Mouse (Mus musculus): ENCODE results near the gene Car9. TPM values are rescaled to one million over a fixed set of nuclear protein-coding genes. Genes with fewer than 3 reads are reported as not detected.

The Car9 gene
- polyA plus RNA-seq, 1 experiment from 2014 or later, result 0.19 TPM

DNA sequence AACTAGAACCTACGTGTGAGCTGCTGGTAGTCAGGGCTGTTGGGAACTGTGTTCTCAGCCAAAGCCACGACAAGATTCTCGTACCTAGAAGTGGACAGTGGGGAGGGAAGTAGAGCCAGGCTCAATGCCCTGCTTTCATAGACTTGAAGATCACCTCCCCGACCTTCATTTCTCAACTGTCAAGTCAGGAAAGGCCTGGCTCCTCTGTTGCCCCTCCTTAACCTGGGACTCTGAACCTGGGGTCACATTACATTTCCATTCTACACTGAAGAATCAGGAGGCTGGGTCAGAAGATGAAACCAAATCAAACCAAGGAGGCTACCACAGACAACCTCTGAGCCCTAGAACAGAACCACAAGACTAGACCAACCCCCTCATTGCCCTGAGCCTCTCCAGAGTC is 8.8 kb upstream of the Car9 start:
- H3K27me3 ChIP-seq, result no peaks in the 10 kb centered on the region
- no peaks in the 10 kb centered on the region for H3K36me3 ChIP-seq
- no peak overlapping the region for H3K27ac ChIP-seq (replicated peaks)
- peak overlapping the region; percentile 49 for H3K4me3 ChIP-seq
- H3K4me1 ChIP-seq, result peaks cover 44% of the 10 kb centered on the region
- WGBS, result 79% methylated on average over 4 of the region's 4 CpGs
- no peak overlapping the region for H3K9ac ChIP-seq (replicated peaks)
- H3K9me3 ChIP-seq, result no peaks in the 10 kb centered on the region
- no peak for ATAC-seq (replicated peaks)
- peak overlapping the region; percentile 71 for H3K4me2 ChIP-seq (replicated peaks)

DNA sequence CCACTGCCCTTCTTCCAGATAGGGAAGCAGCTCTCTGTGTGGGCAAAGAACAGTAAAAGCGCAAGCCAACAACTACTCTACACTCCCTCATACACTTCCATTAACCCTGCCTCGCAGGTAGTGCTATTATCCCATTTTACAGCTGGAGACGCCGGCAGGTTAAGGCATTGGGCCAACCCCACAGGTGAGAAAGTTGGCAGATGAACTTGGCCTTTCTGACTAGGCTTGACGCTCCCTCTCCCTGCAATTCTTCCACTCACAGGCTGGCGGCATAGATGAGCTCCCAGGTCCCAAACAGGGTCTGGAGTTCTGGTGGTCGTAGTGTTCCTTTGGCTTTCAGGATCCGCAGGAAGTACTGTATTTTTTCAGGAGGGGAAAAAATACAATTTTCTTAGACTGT is 7.8 kb upstream of the Car9 start:
- peak; percentile 20; the same call in 1 of the 2 replicates for ATAC-seq (replicated peaks)
- Histone ChIP-seq H3K4me1 (peaks cover 41% of the 10 kb centered on the region), H3K27ac (replicated peaks) (no peak overlapping the region), H3K27me3 (no peaks in the 10 kb centered on the region), H3K4me3 (peak overlapping the region; percentile 49), H3K9ac (replicated peaks) (peak overlapping the region; percentile 42), H3K9me3 (no peaks in the 10 kb centered on the region), H3K4me2 (replicated peaks) (peak overlapping the region; percentile 71), H3K36me3 (no peaks in the 10 kb centered on the region)
- WGBS, result 13% methylated on average over 8 of the region's 8 CpGs

DNA sequence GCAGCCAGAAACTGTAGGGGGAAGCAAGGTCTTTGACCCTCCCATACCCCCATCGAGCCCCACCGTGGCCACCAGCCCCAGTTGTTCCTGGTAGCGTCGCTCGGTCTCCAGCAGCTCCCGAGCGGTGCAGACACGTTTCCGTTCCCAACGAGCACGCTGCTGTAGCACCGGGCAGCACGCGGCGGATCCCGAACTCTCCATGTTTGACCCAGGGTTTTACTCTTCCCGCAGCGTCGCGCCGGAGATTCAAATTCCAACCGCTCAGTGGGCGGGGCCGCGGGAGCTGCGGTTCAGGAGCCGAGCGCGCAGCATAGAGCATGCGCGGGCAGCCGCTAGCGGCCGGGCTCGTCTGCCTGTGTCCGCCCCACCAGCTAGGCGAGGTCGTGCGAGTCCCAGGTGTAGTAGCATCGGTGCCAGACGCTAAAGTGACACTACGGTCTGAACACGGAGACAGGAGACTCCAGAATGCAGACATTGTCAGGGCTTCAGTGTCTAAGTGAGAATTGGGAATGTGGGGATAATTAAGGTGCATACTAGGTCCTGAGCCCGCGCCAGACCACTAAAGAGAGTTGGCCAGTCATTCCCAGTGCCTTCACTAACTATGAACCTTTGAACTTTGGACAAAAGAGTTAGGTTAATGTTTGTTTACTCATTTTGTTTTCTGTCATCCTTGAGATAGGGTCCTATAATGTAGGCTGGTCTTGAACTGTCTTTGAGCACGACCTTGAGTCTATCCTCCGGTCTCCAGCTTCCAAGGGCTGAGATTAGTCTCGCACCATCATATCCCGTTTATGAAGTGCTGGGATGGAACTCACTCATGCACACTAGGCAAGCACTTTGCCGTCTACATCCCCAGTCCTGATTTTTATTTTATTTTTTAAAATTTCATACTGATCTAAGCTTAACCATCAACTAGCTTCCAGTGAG is 7.1 kb upstream of the Car9 start, which contains the start of gene Arhgef39:
Gene Arhgef39, minus strand, starts transcription at position 289 of the 927 bp plus-strand sequence.
- no peaks in the 10 kb centered on the region for H3K27me3 ChIP-seq
- peak; percentile 83 for ATAC-seq (replicated peaks)
- H3K4me3 ChIP-seq, result peak within 1 kb of the TSS; percentile 49
- H3K36me3 ChIP-seq, result no peaks in the 10 kb centered on the region
- no peaks in the 10 kb centered on the region for H3K9me3 ChIP-seq
- H3K9ac ChIP-seq (replicated peaks), result peak within 1 kb of the TSS; percentile 42
- peak within 1 kb of the TSS; percentile 71 for H3K4me2 ChIP-seq (replicated peaks)
- WGBS, result 7% methylated on average over 50 of the region's 50 CpGs
- no peak within 1 kb of the TSS for H3K27ac ChIP-seq (replicated peaks)
- peaks cover 34% of the 10 kb centered on the region for H3K4me1 ChIP-seq

GRCm38 (mm10) chr4:43503041-43503440 is 3.7 kb upstream of the Car9 start:
- Histone ChIP-seq H3K27ac (replicated peaks) (no peak overlapping the region), H3K9me3 (no peaks in the 10 kb centered on the region), H3K9ac (replicated peaks) (no peak overlapping the region), H3K4me1 (peaks cover 30% of the 10 kb centered on the region), H3K36me3 (no peaks in the 10 kb centered on the region), H3K27me3 (peaks cover 12% of the 10 kb centered on the region; the same call in 1 of the 2 replicates), H3K4me3 (no peak overlapping the region), H3K4me2 (replicated peaks) (no peak overlapping the region)
- WGBS, result 70% methylated on average over 2 of the region's 2 CpGs
- no peak for ATAC-seq (replicated peaks)

DNA sequence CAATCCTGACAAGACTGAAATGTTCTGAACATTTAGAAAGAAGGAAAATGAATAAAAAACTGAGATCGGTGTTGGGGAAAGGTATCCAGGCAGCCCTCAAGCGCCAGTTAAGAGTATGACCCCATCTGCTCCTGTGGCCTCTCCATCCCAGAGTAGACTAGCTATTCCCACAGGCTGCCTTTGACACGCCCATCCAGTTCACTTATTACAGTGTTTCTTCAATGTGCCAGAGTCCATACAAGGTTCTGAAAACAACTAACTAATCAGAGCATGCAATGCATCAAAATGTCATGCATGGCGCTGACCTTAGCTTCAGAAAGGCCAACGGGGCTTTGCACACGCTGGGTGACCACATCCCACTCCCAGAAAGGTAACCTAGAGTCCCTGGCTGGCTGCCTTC is 3.3 kb upstream of the Car9 start:
- WGBS, result 87% methylated on average over 6 of the region's 6 CpGs
- Histone ChIP-seq H3K4me2 (replicated peaks) (no peak overlapping the region), H3K4me1 (peaks cover 30% of the 10 kb centered on the region), H3K27me3 (peaks cover 13% of the 10 kb centered on the region; the same call in 1 of the 2 replicates), H3K4me3 (no peak overlapping the region), H3K9ac (replicated peaks) (no peak overlapping the region), H3K27ac (replicated peaks) (no peak overlapping the region), H3K36me3 (no peaks in the 10 kb centered on the region), H3K9me3 (no peaks in the 10 kb centered on the region)
- no peak for ATAC-seq (replicated peaks)

DNA sequence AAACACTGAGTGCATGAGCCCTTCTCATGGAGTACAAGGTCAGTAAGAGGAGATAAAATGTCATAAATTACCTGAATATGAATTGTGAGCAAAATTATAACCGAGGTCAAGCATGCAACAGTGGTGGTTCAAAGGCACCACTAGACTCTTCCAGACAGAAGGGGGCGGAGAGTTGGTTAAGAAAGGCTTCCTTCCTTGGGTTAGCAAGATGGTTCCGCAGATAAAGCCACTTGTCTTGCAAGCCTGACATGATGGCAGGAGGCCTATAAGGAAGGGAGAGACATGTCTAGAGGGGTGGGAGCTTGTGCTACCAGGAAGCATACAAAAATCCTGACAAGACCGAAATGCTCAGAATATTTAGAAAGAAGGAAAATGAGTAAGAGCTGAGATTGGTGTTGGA is 2.5 kb upstream of the Car9 start:
- Histone ChIP-seq H3K4me2 (replicated peaks) (no peak overlapping the region), H3K9me3 (no peaks in the 10 kb centered on the region), H3K9ac (replicated peaks) (no peak overlapping the region), H3K4me1 (peaks cover 29% of the 10 kb centered on the region), H3K4me3 (no peak overlapping the region), H3K27me3 (peaks cover 15% of the 10 kb centered on the region; the same call in 1 of the 2 replicates), H3K27ac (replicated peaks) (no peak overlapping the region), H3K36me3 (no peaks in the 10 kb centered on the region)
- no peak for ATAC-seq (replicated peaks)
- 87% methylated on average over 4 of the region's 4 CpGs for WGBS

DNA sequence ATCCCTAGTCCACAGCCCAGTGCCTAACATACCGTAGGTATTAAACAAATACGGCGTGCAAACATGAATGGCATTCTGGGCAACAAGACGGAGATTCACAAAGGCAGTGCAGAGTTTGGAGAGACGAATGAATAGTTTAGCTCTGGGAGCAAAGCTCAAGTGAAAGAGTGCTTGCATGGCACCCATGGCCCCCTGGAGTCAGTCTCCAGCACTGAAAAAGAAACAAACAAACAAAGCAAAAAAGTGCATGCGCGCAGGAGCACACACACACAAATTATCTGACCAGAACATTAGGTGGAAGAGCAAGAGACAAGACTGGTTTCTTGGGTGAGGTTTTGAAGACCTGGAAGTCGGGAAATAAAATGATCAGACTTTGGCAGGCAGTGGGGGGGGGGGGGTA is 692 bp upstream of the Car9 start:
- Histone ChIP-seq H3K36me3 (no peaks in the 10 kb centered on the region), H3K27ac (replicated peaks) (no peak overlapping the region)

GRCm38 (mm10) chr4:43507938-43508665 is 1.3 kb downstream of the Car9 start:
- Histone ChIP-seq H3K27me3 (peaks cover 18% of the 10 kb centered on the region; the same call in 1 of the 2 replicates), H3K4me3 (peak overlapping the region; percentile 33), H3K27ac (replicated peaks) (no peak overlapping the region), H3K9me3 (no peaks in the 10 kb centered on the region), H3K9ac (replicated peaks) (no peak overlapping the region; the same call in 1 of the 2 replicates), H3K4me1 (peaks cover 23% of the 10 kb centered on the region), H3K36me3 (no peaks in the 10 kb centered on the region), H3K4me2 (replicated peaks) (peak overlapping the region; percentile 47)
- ATAC-seq (replicated peaks), result 0 out of 2 replicates have a peak, but pooled peaks have one; percentile 29
- WGBS, result 14% methylated on average over 22 of the region's 22 CpGs

More for the DNA sequence above, 692 bp upstream of the Car9 start:
- Histone ChIP-seq H3K4me1 (peaks cover 23% of the 10 kb centered on the region), H3K27me3 (peaks cover 18% of the 10 kb centered on the region; the same call in 1 of the 2 replicates), H3K9ac (replicated peaks) (no peak overlapping the region), H3K9me3 (no peaks in the 10 kb centered on the region), H3K4me3 (no peak overlapping the region), H3K4me2 (replicated peaks) (no peak overlapping the region)
- ATAC-seq (replicated peaks), result no peak
- WGBS, result 53% methylated on average over 8 of the region's 8 CpGs

- Histone ChIP-seq H3K27ac (replicated peaks) (no peak overlapping the region), H3K9ac (replicated peaks) (no peak overlapping the region; the same call in 1 of the 2 replicates), H3K4me1 (peaks cover 23% of the 10 kb centered on the region), H3K27me3 (peaks cover 18% of the 10 kb centered on the region; the same call in 1 of the 2 replicates), H3K36me3 (no peaks in the 10 kb centered on the region), H3K9me3 (no peaks in the 10 kb centered on the region), H3K4me2 (replicated peaks) (peak overlapping the region; percentile 47), H3K4me3 (peak overlapping the region; percentile 33)
- 0 out of 2 replicates have a peak, but pooled peaks have one; percentile 29 for ATAC-seq (replicated peaks)
- 9% methylated on average over 13 of the region's 13 CpGs for WGBS
Measured at GRCm38 (mm10) chr4:43508666-43508997, 1.9 kb downstream of the Car9 start.

GRCm38 (mm10) chr4:43509109-43509508 is 2.3 kb downstream of the Car9 start:
- no peak overlapping the region for H3K27ac ChIP-seq (replicated peaks)
- no peaks in the 10 kb centered on the region for H3K9me3 ChIP-seq
- H3K4me3 ChIP-seq, result peak overlapping the region; percentile 33; the same call in 1 of the 2 replicates
- no peaks in the 10 kb centered on the region for H3K36me3 ChIP-seq
- peaks cover 23% of the 10 kb centered on the region for H3K4me1 ChIP-seq
- peak overlapping the region; percentile 47; the same call in 1 of the 2 replicates for H3K4me2 ChIP-seq (replicated peaks)
- no peak overlapping the region for H3K9ac ChIP-seq (replicated peaks)
- peaks cover 18% of the 10 kb centered on the region; the same call in 1 of the 2 replicates for H3K27me3 ChIP-seq
- no peak for ATAC-seq (replicated peaks)
- WGBS, result 14% methylated on average over 9 of the region's 9 CpGs

DNA sequence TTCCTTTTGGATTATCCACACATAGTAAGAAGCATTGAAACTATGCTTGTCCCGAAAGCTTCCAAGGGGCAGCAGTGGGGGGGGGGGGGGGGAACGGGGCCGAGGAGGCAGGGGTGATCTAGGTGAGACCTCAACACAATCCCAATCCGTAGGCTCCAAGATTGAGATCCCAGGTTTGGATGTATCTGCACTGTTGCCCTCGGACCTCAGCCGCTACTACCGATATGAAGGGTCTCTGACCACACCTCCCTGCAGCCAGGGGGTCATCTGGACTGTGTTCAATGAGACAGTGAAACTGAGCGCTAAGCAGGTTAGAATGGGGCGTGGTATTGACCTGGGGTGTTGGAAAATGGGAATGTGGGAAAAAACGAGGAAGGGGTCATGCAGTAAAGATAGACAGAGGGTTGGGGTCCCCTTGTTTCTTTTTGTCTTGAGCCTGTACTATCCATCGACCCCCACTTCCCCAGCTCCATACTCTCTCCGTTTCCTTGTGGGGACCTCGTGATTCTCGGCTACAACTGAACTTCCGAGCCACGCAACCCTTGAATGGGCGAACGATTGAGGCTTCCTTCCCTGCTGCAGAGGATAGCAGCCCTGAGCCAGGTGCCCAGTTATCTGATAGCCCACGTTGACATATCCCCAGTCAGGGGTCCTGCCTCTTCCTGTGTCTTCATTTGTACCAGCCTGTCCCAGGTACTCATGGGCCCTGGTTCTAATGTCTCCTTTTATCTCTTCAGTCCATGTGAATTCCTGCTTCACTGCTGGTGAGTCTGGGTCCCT is 5.1 kb downstream of the Car9 start:
- Histone ChIP-seq H3K27me3 (peaks cover 17% of the 10 kb centered on the region; the same call in 1 of the 2 replicates), H3K4me3 (no peak overlapping the region), H3K36me3 (no peaks in the 10 kb centered on the region), H3K9ac (replicated peaks) (no peak overlapping the region), H3K9me3 (no peaks in the 10 kb centered on the region), H3K27ac (replicated peaks) (no peak overlapping the region), H3K4me2 (replicated peaks) (no peak overlapping the region), H3K4me1 (peaks cover 17% of the 10 kb centered on the region)
- WGBS, result 83% methylated on average over 19 of the region's 19 CpGs
- ATAC-seq (replicated peaks), result no peak

Data from forebrain, embryonic 15.5 days (tissue).